Mouse (Mus musculus) CH12.LX (cell line): ENCODE measurements at regions not wholly inside any gene's neighbourhood (a gene's known extent, or its start where the extent isn't known, plus 50 kb on each side); places are given as distances from the start of the nearest gene placed in this dataset.
"Not testable (repeated sequence)": the region's sequence is repeated elsewhere in the genome, so short reads cannot be mapped to it uniquely, and the experiment has no call there.

Experiments
- DNase-seq: peaks from one replicate; pipeline ENCODE4 v3.0.0-alpha.2; 2013; ENCODE audit errors: extremely low read depth
- H3K27ac ChIP-seq: 2 replicates; pipeline ENCODE4 v1.5.1; 2012; ENCODE audit warnings: low read depth, mild to moderate bottlenecking, control low read depth, moderate library complexity; ENCODE audit not compliant: insufficient read depth
- H3K27me3 ChIP-seq: replicated peaks from 2 replicates; pipeline ENCODE3; 2012; ENCODE audit warnings: inconsistent platforms
- H3K36me3 ChIP-seq, 2 experiments: replicated peaks in 1 of 2; 2 replicates each; pipeline versions ENCODE3 to v1.6.1; 2012; ENCODE audit warnings: inconsistent platforms in 1 of 2, low read length in 1 of 2, mild to moderate bottlenecking in 1 of 2, mixed read lengths in 1 of 2, moderate library complexity in 1 of 2; ENCODE audit not compliant: control insufficient read depth in 1 of 2, insufficient read depth in 1 of 2
- H3K4me1 ChIP-seq, 2 experiments: 2 replicates each; pipeline ENCODE4 v1.6.1; 2012; ENCODE audit warnings: inconsistent platforms in 1 of 2, moderate library complexity in 1 of 2; ENCODE audit not compliant: insufficient read depth in 2 of 2, control insufficient read depth in 1 of 2
- H3K4me2 ChIP-seq: 2 replicates; pipeline ENCODE4 v1.6.1; 2012; ENCODE audit warnings: low read depth, mild to moderate bottlenecking, control low read depth; ENCODE audit not compliant: poor library complexity, insufficient read depth, severe bottlenecking
- H3K4me3 ChIP-seq, 3 experiments: fragments of 150-350 bp in 1 of 3; sonication (generic) in 1 of 3; replicated peaks in 1 of 3; 2 replicates each; pipeline versions ENCODE3 to v1.5.1; 2011 to 2012; ENCODE audit warnings: low read depth in 2 of 3, low read length in 2 of 3, mild to moderate bottlenecking in 2 of 3, moderate library complexity in 2 of 3, control low read depth in 1 of 3, improper control_type of control experiment in 1 of 3, inconsistent platforms in 1 of 3, mixed read lengths in 1 of 3; ENCODE audit not compliant: poor library complexity in 1 of 3
- H3K79me2 ChIP-seq: replicated peaks from 2 replicates; pipeline ENCODE4 v1.6.1; 2012; ENCODE audit warnings: mild to moderate bottlenecking, moderate library complexity; ENCODE audit not compliant: control insufficient read depth, poor library complexity, insufficient read depth, severe bottlenecking; ENCODE audit errors: extremely low read depth
- H3K9ac ChIP-seq: 2 replicates; pipeline ENCODE4 v1.6.1; 2012; ENCODE audit warnings: low read depth, mild to moderate bottlenecking, control low read depth, moderate library complexity; ENCODE audit not compliant: insufficient read depth
- H3K9me3 ChIP-seq: replicated peaks from 2 replicates; pipeline ENCODE3; 2012; ENCODE audit warnings: low read length, inconsistent platforms, mixed read lengths
- CHD2 ChIP-seq: IDR thresholded peaks from 2 replicates; pipeline ENCODE4 v1.6.1; 2011; ENCODE audit warnings: low read length, improper control_type of control experiment
- E2F4 ChIP-seq: IDR thresholded peaks from 2 replicates; pipeline ENCODE4 v1.6.1; 2011; ENCODE audit warnings: low read depth, low read length, improper control_type of control experiment; ENCODE audit not compliant: insufficient replicate concordance
- HCFC1 ChIP-seq: IDR thresholded peaks from 2 replicates; pipeline ENCODE4 v1.6.1; 2012; ENCODE audit warnings: low read depth, mild to moderate bottlenecking, inconsistent platforms, low read length, improper control_type of control experiment
- JUN ChIP-seq: IDR thresholded peaks from 2 replicates; pipeline ENCODE4 v1.6.1; 2011; ENCODE audit warnings: low read depth, mild to moderate bottlenecking, low read length, improper control_type of control experiment, moderate library complexity; ENCODE audit not compliant: insufficient read depth
- JUND ChIP-seq: conservative IDR thresholded peaks from 2 replicates; pipeline ENCODE4 v1.6.1; 2011; ENCODE audit warnings: low read depth, low read length, improper control_type of control experiment
- MAFK ChIP-seq: IDR thresholded peaks from 2 replicates; pipeline ENCODE4 v1.6.1; 2011; ENCODE audit warnings: low read length, improper control_type of control experiment; ENCODE audit not compliant: insufficient replicate concordance
- MAZ ChIP-seq: IDR thresholded peaks from 2 replicates; pipeline ENCODE4 v1.6.1; 2012; ENCODE audit warnings: low read depth, mild to moderate bottlenecking, inconsistent platforms, low read length, improper control_type of control experiment, moderate library complexity
- MEF2A ChIP-seq: IDR thresholded peaks from 2 replicates; pipeline ENCODE4 v1.6.1; 2014; ENCODE audit warnings: low read depth, mild to moderate bottlenecking, inconsistent platforms, low read length, improper control_type of control experiment, borderline replicate concordance
- MXI1 ChIP-seq: IDR thresholded peaks from 2 replicates; pipeline ENCODE4 v1.6.1; 2011; ENCODE audit warnings: mild to moderate bottlenecking, low read depth, low read length, improper control_type of control experiment
- NELFE ChIP-seq: IDR thresholded peaks from 2 replicates; pipeline ENCODE4 v1.6.1; 2011; ENCODE audit warnings: low read depth, low read length, improper control_type of control experiment
- PAX5 ChIP-seq: IDR thresholded peaks from 2 replicates; pipeline ENCODE4 v1.6.1; 2012; ENCODE audit warnings: low read length, inconsistent platforms, mixed read lengths
- POLR2A ChIP-seq: IDR thresholded peaks from 2 replicates; pipeline ENCODE4 v1.6.1; 2011; ENCODE audit warnings: low read depth, mild to moderate bottlenecking, improper control_type of control experiment, low read length
- POLR2AphosphoS2 ChIP-seq: IDR thresholded peaks from 2 replicates; pipeline ENCODE4 v1.6.1; 2011; ENCODE audit warnings: low read depth, low read length, improper control_type of control experiment
- RCOR1 ChIP-seq: conservative IDR thresholded peaks from 2 replicates; pipeline ENCODE4 v1.6.1; 2012; ENCODE audit warnings: low read depth, mild to moderate bottlenecking, inconsistent platforms, low read length, improper control_type of control experiment
- SIN3A ChIP-seq: IDR thresholded peaks from 2 replicates; pipeline ENCODE4 v1.6.1; 2012; ENCODE audit warnings: low read length, improper control_type of control experiment, inconsistent platforms
- TBP ChIP-seq: conservative IDR thresholded peaks from 2 replicates; pipeline ENCODE4 v1.6.1; 2011; ENCODE audit warnings: low read depth, low read length, improper control_type of control experiment
- USF1 ChIP-seq: IDR thresholded peaks from 2 replicates; pipeline ENCODE4 v1.6.1; 2014; ENCODE audit warnings: low read depth, mild to moderate bottlenecking, inconsistent platforms, low read length, improper control_type of control experiment
- USF2 ChIP-seq: conservative IDR thresholded peaks from 2 replicates; pipeline ENCODE4 v1.6.1; 2011; ENCODE audit warnings: low read depth, low read length, improper control_type of control experiment
- ZC3H11A ChIP-seq: IDR thresholded peaks from 2 replicates; pipeline ENCODE4 v1.6.1; 2012; ENCODE audit warnings: low read depth, mild to moderate bottlenecking, inconsistent platforms, low read length, improper control_type of control experiment
- ZKSCAN1 ChIP-seq: IDR thresholded peaks from 2 replicates; pipeline ENCODE4 v1.6.1; 2012; ENCODE audit warnings: low read depth, inconsistent platforms, low read length, improper control_type of control experiment, borderline replicate concordance
- dilution Hi-C: fragments of 300-500 bp; cut with MboI; formaldehyde crosslinking; loops from 2 replicates; pipeline ENCODE4 v1.14.3; 2020; ENCODE audit warnings: low sequenced_read_pairs; ENCODE audit not compliant: extremely low pct_unique_long_range_greater_than_20kb, extremely low pct_ligation_motif_present
- in situ Hi-C: fragments of 300-500 bp; cut with MboI; formaldehyde crosslinking; loops from 3 replicates; pipeline ENCODE4 v1.14.3; 2019; ENCODE audit warnings: low sequenced_read_pairs, low pct_ligation_motif_present, low pct_unique_long_range_greater_than_20kb, mixed read lengths

GRCm38 (mm10) chr12:8398852-8399251, 85.6 kb downstream of the Hs1bp3 start:
- Histone ChIP-seq H3K27ac (no peak overlapping the region), H3K9ac (no peak overlapping the region), H3K79me2 (no peaks in the 10 kb centered on the region), H3K27me3 (no peaks in the 10 kb centered on the region)
- dilution Hi-C loops, result no loop called here
- no peak for TF ChIP-seq POLR2A
- TF ChIP-seq TBP, result no peak
- TF ChIP-seq, all 38 proteins: peak for 0
- no peak overlapping the region for H3K4me3 ChIP-seq
- peaks cover 4 to 19% of the 10 kb centered on the region in 2 experiments; a peak in 2 of 4 replicates for H3K4me1 ChIP-seq
- no peaks in the 10 kb centered on the region for H3K9me3 ChIP-seq
- no peak for DNase-seq
- H3K36me3 ChIP-seq, result no peaks in the 10 kb centered on the region
- in situ Hi-C loops, result no loop called here
- no peak overlapping the region for H3K4me2 ChIP-seq

- H3K36me3 ChIP-seq, H3K4me2 ChIP-seq, H3K79me2 ChIP-seq, in situ Hi-C loops, H3K27ac ChIP-seq, dilution Hi-C loops, H3K9me3 ChIP-seq, DNase-seq, H3K9ac ChIP-seq, H3K27me3 ChIP-seq, H3K4me3 ChIP-seq: not testable (repeated sequence)
- peaks cover 16 to 34% of the 10 kb centered on the region in 2 experiments for H3K4me1 ChIP-seq
These were observed 83.2 kb downstream of the Hs1bp3 start for GRCm38 (mm10) chr12:8396408-8396807.

GRCm38 (mm10) chr12:8394894-8395297, 81.7 kb downstream of the Hs1bp3 start:
- no peak for TF ChIP-seq POLR2A
- no peak for TF ChIP-seq MAZ
- no peak for TF ChIP-seq PAX5
- TF ChIP-seq HCFC1, result no peak
- no peak for TF ChIP-seq USF1
- H3K79me2 ChIP-seq, result no peaks in the 10 kb centered on the region
- in situ Hi-C loops, result no loop called here
- H3K36me3 ChIP-seq, result no peaks in the 10 kb centered on the region
- no peak overlapping the region for H3K9ac ChIP-seq
- DNase-seq, result no peak
- no peaks in the 10 kb centered on the region for H3K27me3 ChIP-seq
- no peak overlapping the region for H3K4me3 ChIP-seq
- dilution Hi-C loops, result no loop called here
- no peaks in the 10 kb centered on the region for H3K9me3 ChIP-seq
- H3K4me2 ChIP-seq, result no peak overlapping the region
- peaks cover 16 to 34% of the 10 kb centered on the region in 2 experiments for H3K4me1 ChIP-seq
- H3K27ac ChIP-seq, result no peak overlapping the region

GRCm38 (mm10) chr12:8393976-8394375, 80.7 kb downstream of the Hs1bp3 start:
- H3K4me3 ChIP-seq, result no peak overlapping the region
- H3K9me3 ChIP-seq, result no peaks in the 10 kb centered on the region
- H3K4me2 ChIP-seq, result no peak overlapping the region
- TF ChIP-seq MXI1 (no peak), SIN3A (no peak), MEF2A (no peak), JUND (no peak), MAFK (no peak), E2F4 (no peak), USF2 (no peak), RCOR1 (no peak), POLR2A (no peak), MAZ (no peak), USF1 (no peak), CHD2 (no peak), ZKSCAN1 (no peak), PAX5 (no peak), ZC3H11A (no peak), POLR2AphosphoS2 (no peak), JUN (no peak), NELFE (no peak)
- TF ChIP-seq, all 38 proteins: peak for 0
- no peak overlapping the region for H3K9ac ChIP-seq
- H3K27me3 ChIP-seq, result no peaks in the 10 kb centered on the region
- no peaks in the 10 kb centered on the region for H3K36me3 ChIP-seq
- no peaks in the 10 kb centered on the region for H3K79me2 ChIP-seq
- DNase-seq, result no peak
- H3K4me1 ChIP-seq, result peaks cover 17 to 41% of the 10 kb centered on the region in 2 experiments
- dilution Hi-C loops, result no loop called here
- in situ Hi-C loops, result no loop called here
- H3K27ac ChIP-seq, result no peak overlapping the region
